Mouse (Mus musculus): Measurements from ENCODE around the gene Gas7. TPM values are rescaled to one million over a fixed set of nuclear protein-coding genes. Genes with fewer than 3 reads are reported as not detected.

The Gas7 gene
- total RNA-seq (2012; rRNA removed) = 2.0 and 2.4 TPM in 2 replicates

DNA sequence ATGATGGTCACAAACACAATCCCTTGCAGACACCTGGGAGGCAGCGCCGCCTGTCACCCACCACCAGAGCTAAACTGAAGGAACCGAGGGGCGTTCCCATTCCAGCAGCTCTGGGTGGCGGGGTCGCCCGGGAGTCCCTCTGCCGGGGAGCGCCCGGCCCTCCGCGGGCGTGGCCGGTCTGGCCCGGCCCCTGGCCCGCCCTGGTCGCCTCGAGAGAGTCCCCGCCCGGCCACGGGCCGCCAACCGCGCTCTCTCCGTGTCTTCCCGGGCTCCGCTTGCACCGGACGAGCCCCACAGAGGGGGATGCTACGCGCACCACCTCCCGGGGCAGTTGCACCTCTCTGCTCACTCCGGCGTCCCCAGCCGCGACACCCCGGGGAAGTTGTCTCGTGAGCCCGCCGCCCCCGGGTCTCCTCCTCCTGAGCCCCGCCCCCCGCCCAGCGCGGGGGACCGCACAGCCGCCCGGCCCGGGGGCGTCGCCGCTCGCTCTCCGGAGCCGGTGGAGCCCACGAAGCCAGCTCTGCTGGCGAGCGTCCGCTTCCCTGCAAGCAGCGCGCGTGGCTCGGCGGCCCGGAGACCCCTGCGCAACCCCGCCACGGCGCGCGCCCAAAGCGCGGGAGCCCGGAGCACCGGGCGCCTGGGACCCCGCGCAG is at the start of gene Gas7:
TSS of gene Gas7 (plus strand) at position 564 of the 653 bp plus-strand sequence.
- Histone ChIP-seq H3K4me1 (ENCODE audit: control insufficient read depth in 2 of 2, insufficient read depth in 2 of 2, low read length in 2 of 2, poor library complexity in 1 of 2) (no peaks in the 10 kb centered on the region), H3K36me3 (ENCODE audit: control insufficient read depth, insufficient read depth, low read length, poor library complexity, severe bottlenecking) (no peaks in the 10 kb centered on the region), H3K9me3 (ENCODE audit: control insufficient read depth, insufficient read depth, low read depth, low read length) (no peaks in the 10 kb centered on the region), H3K9ac (ENCODE audit: insufficient read depth, low read depth, low read length, poor library complexity, severe bottlenecking) (peak within 1 kb of the TSS; percentile 61), H3K27ac (ENCODE audit: insufficient read depth, low read depth, low read length, poor library complexity, severe bottlenecking) (no peak within 1 kb of the TSS), H3K4me3 (ENCODE audit: insufficient read depth in 1 of 2, low read depth in 1 of 2, low read length in 2 of 2, poor library complexity in 1 of 2, severe bottlenecking in 1 of 2) (peak within 1 kb of the TSS; percentile 81 to 84)
- DNase-seq (ENCODE audit: low read depth, low spot score) = peak; percentile 34
- TF ChIP-seq CHD2 (IDR thresholded peaks at IDR 0.05; ENCODE audit: low read depth, low read length) (no peak), ZC3H11A (IDR thresholded peaks at IDR 0.05; ENCODE audit: borderline replicate concordance, low read depth, low read length) (no peak), HCFC1 (IDR thresholded peaks at IDR 0.05; ENCODE audit: borderline replicate concordance, insufficient read depth, low read length) (no peak), ZNF384 (IDR thresholded peaks at IDR 0.05; ENCODE audit: low read depth, low read length) (no peak)
- in situ Hi-C loops (cut with MboI; ENCODE audit: low sequenced_read_pairs in 2 of 2, unreplicated experiment in 2 of 2) = no loop called here

DNA sequence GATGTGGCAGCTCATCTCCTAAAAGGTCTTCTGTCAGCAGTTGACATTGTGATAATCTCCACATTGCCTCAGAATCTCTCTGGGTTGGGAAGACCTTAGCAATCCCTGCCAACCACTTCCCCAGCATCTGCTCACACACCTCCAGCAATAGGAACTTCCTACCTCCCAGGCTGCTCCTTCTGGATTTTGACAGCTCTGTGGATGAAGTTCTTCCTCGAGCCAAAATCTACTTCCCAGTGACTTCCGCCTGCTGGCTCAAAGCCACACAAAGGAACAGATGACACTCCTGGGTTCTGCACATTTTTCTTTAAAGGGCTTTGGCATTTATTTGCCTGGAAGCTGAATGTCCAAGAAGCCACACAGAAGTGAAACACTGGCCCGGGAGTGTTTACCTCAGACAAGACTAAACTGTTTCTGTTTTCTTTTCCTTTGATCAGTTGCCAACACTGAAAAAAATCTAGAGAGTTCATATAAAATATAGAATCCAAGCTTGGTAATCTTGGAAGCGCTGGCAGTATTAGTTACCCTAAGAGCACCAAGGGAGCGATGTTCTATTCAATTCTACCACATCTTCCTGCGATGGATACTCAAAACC is 40.8 kb upstream of the Gas7 start:
- no peak overlapping the region for H3K4me3 ChIP-seq (ENCODE audit: insufficient read depth in 1 of 2, low read depth in 1 of 2, low read length in 2 of 2, poor library complexity in 1 of 2, severe bottlenecking in 1 of 2)
- TF ChIP-seq HCFC1 (IDR thresholded peaks at IDR 0.05; ENCODE audit: borderline replicate concordance, insufficient read depth, low read length) (no peak), ZC3H11A (IDR thresholded peaks at IDR 0.05; ENCODE audit: borderline replicate concordance, low read depth, low read length) (no peak), CHD2 (IDR thresholded peaks at IDR 0.05; ENCODE audit: low read depth, low read length) (no peak), MAFK (IDR thresholded peaks at IDR 0.05; ENCODE audit: insufficient read depth, low read depth, low read length) (no peak), ZNF384 (IDR thresholded peaks at IDR 0.05; ENCODE audit: low read depth, low read length) (no peak)
- H3K27ac ChIP-seq (ENCODE audit: insufficient read depth, low read depth, low read length, poor library complexity, severe bottlenecking) = no peak overlapping the region
- no peak for DNase-seq (ENCODE audit: low read depth, low spot score)
- H3K9ac ChIP-seq (ENCODE audit: insufficient read depth, low read depth, low read length, poor library complexity, severe bottlenecking) = no peak overlapping the region
- H3K9me3 ChIP-seq (ENCODE audit: control insufficient read depth, insufficient read depth, low read depth, low read length) = no peaks in the 10 kb centered on the region
- no peaks in the 10 kb centered on the region for H3K4me1 ChIP-seq (ENCODE audit: control insufficient read depth in 2 of 2, insufficient read depth in 2 of 2, low read length in 2 of 2, poor library complexity in 1 of 2)
- in situ Hi-C loops (cut with MboI; ENCODE audit: low sequenced_read_pairs in 2 of 2, unreplicated experiment in 2 of 2) = no loop called here
- no peaks in the 10 kb centered on the region for H3K36me3 ChIP-seq (ENCODE audit: control insufficient read depth, insufficient read depth, low read length, poor library complexity, severe bottlenecking)

DNA sequence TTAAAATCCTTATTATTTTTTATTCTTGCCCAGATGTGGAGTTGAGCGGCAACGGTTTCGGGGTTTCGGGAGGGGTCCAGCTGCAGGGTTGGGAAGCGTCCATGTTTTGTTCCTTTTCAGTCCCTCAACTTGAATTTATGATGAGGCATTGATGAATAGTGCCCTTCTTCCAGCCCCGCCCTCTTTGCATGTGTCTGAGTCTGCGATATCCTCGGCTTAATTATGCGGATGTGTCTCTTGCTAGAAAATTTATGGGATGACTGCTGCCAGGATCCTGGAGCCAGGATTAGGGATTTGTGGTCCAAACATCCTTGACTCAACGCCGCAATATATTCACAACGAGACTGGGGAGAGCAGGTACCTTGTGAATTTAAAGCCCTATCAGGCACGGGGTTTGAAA is 31.7 kb upstream of the Gas7 start:
- Histone ChIP-seq H3K4me1 (ENCODE audit: control insufficient read depth in 2 of 2, insufficient read depth in 2 of 2, low read length in 2 of 2, poor library complexity in 1 of 2) (no peaks in the 10 kb centered on the region), H3K36me3 (ENCODE audit: control insufficient read depth, insufficient read depth, low read length, poor library complexity, severe bottlenecking) (no peaks in the 10 kb centered on the region), H3K27ac (ENCODE audit: insufficient read depth, low read depth, low read length, poor library complexity, severe bottlenecking) (no peak overlapping the region), H3K4me3 (ENCODE audit: insufficient read depth in 1 of 2, low read depth in 1 of 2, low read length in 2 of 2, poor library complexity in 1 of 2, severe bottlenecking in 1 of 2) (no peak overlapping the region), H3K9me3 (ENCODE audit: control insufficient read depth, insufficient read depth, low read depth, low read length) (no peaks in the 10 kb centered on the region), H3K9ac (ENCODE audit: insufficient read depth, low read depth, low read length, poor library complexity, severe bottlenecking) (no peak overlapping the region)
- in situ Hi-C loops (cut with MboI; ENCODE audit: low sequenced_read_pairs in 2 of 2, unreplicated experiment in 2 of 2) = no loop called here
- DNase-seq (ENCODE audit: low read depth, low spot score) = no peak
- TF ChIP-seq HCFC1 (IDR thresholded peaks at IDR 0.05; ENCODE audit: borderline replicate concordance, insufficient read depth, low read length) (no peak), CHD2 (IDR thresholded peaks at IDR 0.05; ENCODE audit: low read depth, low read length) (no peak), ZNF384 (IDR thresholded peaks at IDR 0.05; ENCODE audit: low read depth, low read length) (no peak), MAFK (IDR thresholded peaks at IDR 0.05; ENCODE audit: insufficient read depth, low read depth, low read length) (no peak), ZC3H11A (IDR thresholded peaks at IDR 0.05; ENCODE audit: borderline replicate concordance, low read depth, low read length) (no peak)

DNA sequence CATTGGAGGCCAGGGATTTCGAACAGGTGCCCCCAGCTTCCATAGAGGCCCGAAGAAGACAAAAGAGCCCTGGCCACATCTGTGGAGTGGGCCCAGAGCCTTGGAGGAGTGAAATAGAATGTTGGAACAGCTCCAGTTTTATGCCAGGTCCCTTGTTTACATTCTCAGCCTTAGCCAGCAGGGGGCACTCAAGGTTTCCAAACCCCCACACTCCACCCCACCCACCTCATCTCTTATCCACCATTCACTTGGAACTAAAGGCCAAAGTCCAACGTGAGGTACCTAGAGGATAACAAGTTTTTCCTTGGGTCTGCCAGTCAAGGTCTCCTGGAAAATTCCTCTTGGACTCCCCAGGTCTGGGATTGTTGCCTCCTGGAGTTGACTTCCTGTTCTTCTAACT is 27.0 kb upstream of the Gas7 start:
- in situ Hi-C loops (cut with MboI; ENCODE audit: low sequenced_read_pairs in 2 of 2, unreplicated experiment in 2 of 2) = no loop called here
- no peak overlapping the region for H3K27ac ChIP-seq (ENCODE audit: insufficient read depth, low read depth, low read length, poor library complexity, severe bottlenecking)
- no peak overlapping the region for H3K4me3 ChIP-seq (ENCODE audit: insufficient read depth in 1 of 2, low read depth in 1 of 2, low read length in 2 of 2, poor library complexity in 1 of 2, severe bottlenecking in 1 of 2)
- no peaks in the 10 kb centered on the region for H3K36me3 ChIP-seq (ENCODE audit: control insufficient read depth, insufficient read depth, low read length, poor library complexity, severe bottlenecking)
- TF ChIP-seq ZC3H11A (IDR thresholded peaks at IDR 0.05; ENCODE audit: borderline replicate concordance, low read depth, low read length) (no peak), HCFC1 (IDR thresholded peaks at IDR 0.05; ENCODE audit: borderline replicate concordance, insufficient read depth, low read length) (no peak), MAFK (IDR thresholded peaks at IDR 0.05; ENCODE audit: insufficient read depth, low read depth, low read length) (no peak), CHD2 (IDR thresholded peaks at IDR 0.05; ENCODE audit: low read depth, low read length) (no peak), ZNF384 (IDR thresholded peaks at IDR 0.05; ENCODE audit: low read depth, low read length) (no peak)
- DNase-seq (ENCODE audit: low read depth, low spot score) = peak; percentile 38
- H3K4me1 ChIP-seq (ENCODE audit: control insufficient read depth in 2 of 2, insufficient read depth in 2 of 2, low read length in 2 of 2, poor library complexity in 1 of 2) = peaks cover 0 to 5% of the 10 kb centered on the region in 2 experiments; a peak in 2 of 4 replicates
- H3K9me3 ChIP-seq (ENCODE audit: control insufficient read depth, insufficient read depth, low read depth, low read length) = no peaks in the 10 kb centered on the region
- H3K9ac ChIP-seq (ENCODE audit: insufficient read depth, low read depth, low read length, poor library complexity, severe bottlenecking) = no peak overlapping the region

Data from ES-E14 (cell line).